Mouse (Mus musculus): ENCODE measurements around the gene Lsm4.

DNA sequence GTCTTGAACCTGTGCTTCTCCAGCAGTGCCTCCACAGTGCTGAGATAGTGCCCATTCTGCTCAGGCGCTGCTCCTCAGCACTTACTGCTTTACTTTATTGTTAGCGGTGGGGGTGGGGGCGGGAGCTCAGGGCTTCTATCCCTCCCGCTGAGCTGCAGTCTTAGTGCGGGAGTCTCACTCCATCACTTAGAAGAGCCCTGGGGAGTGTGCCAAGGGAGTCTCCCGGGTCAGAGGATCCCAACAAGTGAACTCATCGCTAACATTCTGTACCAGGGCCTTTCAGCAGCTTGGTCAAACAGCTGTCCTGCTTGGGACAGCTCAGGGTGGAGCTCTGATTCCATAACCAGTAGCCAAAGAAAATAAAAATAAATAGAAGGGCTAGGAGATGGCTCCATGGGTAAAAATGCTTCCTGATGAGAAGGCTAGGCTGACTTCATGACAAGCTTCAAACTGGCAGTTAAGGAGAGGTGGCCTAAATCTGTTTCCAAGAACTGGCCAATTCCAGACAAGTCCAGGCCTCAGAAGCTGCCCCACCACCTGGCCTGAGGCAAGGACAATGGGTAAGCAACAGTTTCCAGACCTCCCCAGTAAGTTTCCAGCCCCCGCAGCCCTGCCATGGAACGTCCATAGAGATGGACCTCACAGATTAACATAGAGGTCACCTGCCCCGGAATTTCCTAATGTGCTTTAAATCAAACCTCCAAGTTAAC lies 1.3 kb upstream of the Lsm4 start:
- TF ChIP-seq CTCF (conservative IDR thresholded peaks at IDR 0.05; ENCODE audit: low read length), result no peak
- no peak for TF ChIP-seq NANOG (IDR thresholded peaks at IDR 0.05; ENCODE audit: borderline replicate concordance, low read length)

All from E14TG2a.4 (cell line).